Mouse (Mus musculus): ENCODE measurements at regions not wholly inside any gene's neighbourhood (a gene's known extent, or its start where the extent isn't known, plus 50 kb on each side); places are given as distances from the start of the nearest gene placed in this dataset.

GRCm38 (mm10) chr12:39558491-39558890 is 479.3 kb downstream of the Arl4a start:
- TF ChIP-seq CTCF (IDR thresholded peaks at IDR 0.05; ENCODE audit: control insufficient read depth, insufficient read depth, insufficient replicate concordance, low read depth, low read length) (no peak), POLR2A (IDR thresholded peaks at IDR 0.05; ENCODE audit: control insufficient read depth, low read depth, low read length) (no peak)
